Mouse (Mus musculus) liver, embryonic 16.5 days (tissue): ENCODE results near the gene Rgr. TPM values are rescaled to one million over a fixed set of nuclear protein-coding genes. Genes with fewer than 3 reads are reported as not detected.
A peak's percentile ranks its signal among the peaks of the same experiment; 100 is the strongest.

Experiments used
- ATAC-seq: fragments of 200-750 bp; cut with Nextera tagmentation; 2 replicates; pipeline ENCODE4 v1.8.0; 2017; ENCODE audit warnings: low read depth, mild to moderate bottlenecking, moderate number of reproducible peaks, moderate library complexity
- H3K27ac ChIP-seq: fragments of 300-500 bp; sonication (generic); 2 replicates; pipeline ENCODE4 v1.5.1; 2014; ENCODE audit warnings: mild to moderate bottlenecking, low read length
- H3K27me3 ChIP-seq: fragments of 300-500 bp; sonication (generic); 2 replicates; pipeline ENCODE4 v1.6.1; 2014; ENCODE audit warnings: low read depth, low read length, mixed read lengths; ENCODE audit not compliant: control insufficient read depth, insufficient read depth
- H3K36me3 ChIP-seq: fragments of 300-500 bp; sonication (generic); 2 replicates; pipeline ENCODE4 v1.6.1; 2014; ENCODE audit warnings: mild to moderate bottlenecking; ENCODE audit not compliant: control insufficient read depth, insufficient read depth
- H3K4me1 ChIP-seq: fragments of 300-500 bp; sonication (generic); 2 replicates; pipeline ENCODE4 v1.6.1; 2014; ENCODE audit warnings: low read depth, low read length, mixed read lengths; ENCODE audit not compliant: control insufficient read depth
- H3K4me2 ChIP-seq: fragments of 300-500 bp; sonication (generic); 2 replicates; pipeline ENCODE4 v1.6.1; 2014; ENCODE audit warnings: low read depth, low read length, mixed read lengths
- H3K4me3 ChIP-seq: fragments of 300-500 bp; sonication (generic); 2 replicates; pipeline ENCODE4 v1.5.1; 2014; ENCODE audit warnings: low read depth, mild to moderate bottlenecking, low read length
- H3K9ac ChIP-seq: fragments of 300-500 bp; sonication (generic); 2 replicates; pipeline ENCODE4 v1.6.1; 2014; ENCODE audit warnings: low read depth, low read length
- H3K9me3 ChIP-seq: fragments of 300-500 bp; sonication (generic); replicated peaks from 2 replicates; pipeline ENCODE4 v1.6.1; 2016; ENCODE audit warnings: low read length; ENCODE audit not compliant: control insufficient read depth
- WGBS: fragments of 180-500 bp; shearing (Covaris S2); extraction: QIAGEN DNeasy Blood & Tissue Kit; methylation state at CpG from one replicate; pipeline ENCODE4 v1.1.7; 2014; ENCODE audit not compliant: insufficient replicate concordance; 5-methylcytosine and 5-hydroxymethylcytosine counted together
- polyA plus RNA-seq: library from polyadenylated mRNA; unstranded; fragments of >200 nt; fragmentation: Nextera tagmentation; extraction: Ambion mirVana; gene quantifications from 2 replicates; pipeline ENCODE4 v1.2.1, GENCODE M21; 2015

Rgr gene
- polyA plus RNA-seq = not detected in 2 replicates

GRCm38 (mm10) chr14:37048914-37049410 lies at the start of gene Rgr:
Rgr (minus strand) TSS chr14:37048964.
- Histone ChIP-seq H3K27me3 (no peaks in the 10 kb centered on the region), H3K36me3 (no peaks in the 10 kb centered on the region), H3K9me3 (no peaks in the 10 kb centered on the region), H3K4me2 (no peak within 1 kb of the TSS), H3K27ac (no peak within 1 kb of the TSS), H3K4me3 (no peak within 1 kb of the TSS), H3K4me1 (no peaks in the 10 kb centered on the region), H3K9ac (no peak within 1 kb of the TSS)
- 43% methylated on average over 1 of the region's 1 CpGs for WGBS
- no peak for ATAC-seq

DNA sequence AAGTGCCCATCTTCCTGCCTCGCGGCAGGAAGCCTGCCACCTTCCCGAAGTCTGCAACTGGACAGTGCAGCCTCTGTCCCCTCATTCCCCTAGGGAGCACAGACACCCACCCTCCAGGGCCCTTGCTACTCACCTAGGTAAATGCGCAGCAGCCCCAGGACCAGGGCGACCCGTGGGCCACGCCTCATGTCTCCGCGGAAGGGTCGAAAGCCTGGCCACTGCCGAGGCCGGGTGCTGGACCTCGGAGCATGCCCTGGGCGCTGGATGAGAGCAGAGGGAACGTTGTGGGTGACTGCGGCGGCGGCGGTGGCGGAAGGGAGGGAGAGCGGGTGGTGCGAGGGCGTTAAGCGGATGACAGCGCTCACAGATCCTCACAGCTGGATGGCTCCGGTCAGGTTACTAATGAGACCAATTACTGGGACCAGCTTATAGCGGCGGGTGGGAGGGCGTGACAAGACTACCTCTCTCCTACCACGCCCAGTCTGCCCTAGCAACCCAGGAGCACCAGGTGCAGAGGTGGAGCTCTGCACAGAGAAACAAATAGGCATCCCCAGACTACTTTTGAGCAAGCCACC lies 49.3 kb upstream of the Rgr start, which contains the start of gene Cdhr1:
Gene Cdhr1 (minus strand): TSS at position 392 of the 575 bp plus-strand sequence.
- H3K9me3 ChIP-seq = no peaks in the 10 kb centered on the region
- no peak for ATAC-seq
- 2% methylated on average over 26 of the region's 30 CpGs for WGBS
- H3K9ac ChIP-seq = no peak within 1 kb of the TSS
- H3K27ac ChIP-seq = no peak within 1 kb of the TSS
- no peaks in the 10 kb centered on the region for H3K36me3 ChIP-seq
- peak within 1 kb of the TSS; percentile 27 for H3K4me2 ChIP-seq
- H3K4me3 ChIP-seq = no peak within 1 kb of the TSS
- no peaks in the 10 kb centered on the region for H3K4me1 ChIP-seq
- H3K27me3 ChIP-seq = peaks cover 19% of the 10 kb centered on the region

GRCm38 (mm10) chr14:37095556-37095955 lies 46.8 kb upstream of the Rgr start:
- no peak overlapping the region for H3K4me2 ChIP-seq
- H3K27me3 ChIP-seq = peaks cover 19% of the 10 kb centered on the region
- no peaks in the 10 kb centered on the region for H3K9me3 ChIP-seq
- H3K4me1 ChIP-seq = no peaks in the 10 kb centered on the region
- H3K36me3 ChIP-seq = no peaks in the 10 kb centered on the region
- no peak overlapping the region for H3K9ac ChIP-seq
- ATAC-seq = no peak
- H3K27ac ChIP-seq = no peak overlapping the region
- H3K4me3 ChIP-seq = no peak overlapping the region
- WGBS = 63% methylated on average over 4 of the region's 4 CpGs

DNA sequence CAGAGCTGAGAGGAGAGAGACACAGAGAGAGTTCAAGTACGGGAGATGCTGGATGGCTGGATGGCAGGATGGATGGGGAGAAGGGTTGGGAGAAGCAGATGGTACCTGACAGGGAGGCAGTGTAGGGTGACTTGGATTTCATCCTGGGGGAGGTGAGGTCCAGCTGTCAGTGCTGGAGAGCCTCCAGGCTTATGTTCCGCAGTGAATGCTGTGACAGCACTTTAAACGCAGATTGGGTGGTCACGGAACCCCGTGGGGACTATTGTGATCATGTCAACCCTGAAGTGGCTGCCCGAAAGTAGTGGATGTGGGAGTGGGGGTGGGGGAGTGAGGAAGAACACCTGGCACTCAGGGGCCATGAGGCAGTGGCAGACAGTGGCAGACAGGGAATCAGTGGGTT lies 45.7 kb upstream of the Rgr start:
- H3K27ac ChIP-seq = no peak overlapping the region
- no peaks in the 10 kb centered on the region for H3K4me1 ChIP-seq
- H3K4me2 ChIP-seq = no peak overlapping the region
- ATAC-seq = no peak
- no peaks in the 10 kb centered on the region for H3K36me3 ChIP-seq
- WGBS = 54% methylated on average over 6 of the region's 6 CpGs
- no peak overlapping the region for H3K4me3 ChIP-seq
- peaks cover 19% of the 10 kb centered on the region for H3K27me3 ChIP-seq
- H3K9me3 ChIP-seq = no peaks in the 10 kb centered on the region
- H3K9ac ChIP-seq = no peak overlapping the region

DNA sequence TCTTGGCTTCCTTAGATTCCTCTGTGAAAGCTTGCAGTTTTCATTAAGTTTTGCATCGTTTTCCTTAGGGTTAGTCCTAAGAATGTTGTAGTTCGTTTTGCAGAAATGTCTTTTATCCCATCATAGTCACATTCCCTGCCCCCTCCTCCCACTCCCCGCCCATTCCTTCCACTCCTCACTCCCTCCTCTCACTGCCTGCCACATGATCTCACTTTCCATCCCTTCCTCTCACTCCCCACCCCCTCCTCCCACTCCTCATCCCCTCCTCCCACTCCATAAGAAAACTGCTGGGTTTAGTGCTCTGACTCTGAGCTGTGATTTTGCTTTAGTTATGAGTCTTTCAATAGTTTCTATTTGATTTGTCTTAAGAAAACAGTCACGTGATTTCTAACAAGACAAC lies 35.0 kb upstream of the Rgr start:
- no peak overlapping the region for H3K4me2 ChIP-seq
- H3K27ac ChIP-seq = no peak overlapping the region
- no peaks in the 10 kb centered on the region for H3K4me1 ChIP-seq
- no peaks in the 10 kb centered on the region for H3K36me3 ChIP-seq
- no peak overlapping the region for H3K9ac ChIP-seq
- no peak for ATAC-seq
- no peaks in the 10 kb centered on the region for H3K9me3 ChIP-seq
- H3K27me3 ChIP-seq = no peaks in the 10 kb centered on the region
- no peak overlapping the region for H3K4me3 ChIP-seq
- 26% methylated on average over 4 of the region's 4 CpGs for WGBS

DNA sequence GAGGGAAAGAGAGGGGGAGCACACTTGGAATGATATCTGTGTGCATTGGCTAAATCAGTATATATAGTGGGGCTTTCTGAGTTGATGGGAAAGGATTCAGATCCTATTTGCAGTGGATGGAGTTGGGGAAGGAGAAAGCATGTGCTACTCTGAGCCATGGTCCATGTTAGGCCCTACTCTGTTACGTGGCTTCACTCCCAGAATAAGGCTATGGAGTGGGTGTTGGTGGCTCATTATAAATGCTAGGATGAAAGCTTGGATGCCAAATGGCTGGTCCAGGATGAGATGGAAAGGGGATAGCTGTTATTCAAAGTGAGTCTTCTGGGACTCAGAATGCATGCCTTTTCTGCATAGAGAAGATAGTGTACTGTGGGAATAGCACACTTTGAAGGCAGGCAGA lies 32.0 kb upstream of the Rgr start:
- WGBS = 41% methylated on average over 1 of the region's 1 CpGs
- no peaks in the 10 kb centered on the region for H3K9me3 ChIP-seq
- H3K9ac ChIP-seq = no peak overlapping the region
- H3K4me3 ChIP-seq = no peak overlapping the region
- ATAC-seq = no peak
- H3K36me3 ChIP-seq = no peaks in the 10 kb centered on the region
- H3K4me1 ChIP-seq = no peaks in the 10 kb centered on the region
- no peak overlapping the region for H3K27ac ChIP-seq
- no peaks in the 10 kb centered on the region for H3K27me3 ChIP-seq
- no peak overlapping the region for H3K4me2 ChIP-seq

DNA sequence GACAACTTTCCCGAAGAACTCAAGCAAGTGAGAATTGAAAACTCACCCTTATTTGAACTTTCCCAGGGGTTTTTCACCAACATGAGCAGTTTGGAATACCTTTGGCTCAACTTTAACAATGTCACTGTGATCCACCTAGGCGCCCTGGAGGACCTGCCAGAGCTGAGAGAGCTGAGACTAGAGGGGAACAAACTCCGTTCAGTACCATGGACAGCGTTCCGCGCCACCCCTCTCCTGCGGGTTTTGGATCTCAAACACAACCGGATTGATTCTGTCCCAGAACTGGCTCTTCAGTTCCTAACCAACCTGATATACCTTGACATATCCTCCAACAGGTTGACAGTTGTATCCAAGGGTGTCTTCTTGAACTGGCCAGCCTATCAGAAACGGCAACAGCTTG lies 19.8 kb upstream of the Rgr start:
- 14% methylated on average over 9 of the region's 9 CpGs for WGBS
- H3K4me1 ChIP-seq = no peaks in the 10 kb centered on the region

DNA sequence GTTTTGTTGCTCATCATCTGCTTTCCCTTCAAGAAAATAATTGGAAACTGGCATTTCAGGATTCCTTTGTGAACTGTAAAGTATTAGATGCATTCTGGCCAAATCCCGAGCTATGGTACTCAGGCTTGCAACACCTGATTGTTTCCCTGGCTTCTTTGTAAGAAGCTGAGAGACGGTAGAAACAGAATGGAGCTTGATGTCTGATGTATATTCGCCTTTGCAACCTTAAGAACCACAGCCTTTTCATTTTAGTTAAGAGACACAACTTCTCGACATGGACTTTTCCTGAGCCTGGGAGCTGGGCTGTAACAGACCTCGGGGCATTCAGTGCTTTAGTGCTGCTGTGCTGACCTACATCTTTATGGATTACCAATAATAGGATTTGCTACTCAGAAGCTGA lies 18.9 kb upstream of the Rgr start, which contains the start of gene Lrit2:
Gene Lrit2 (plus strand): TSS at position 301 of the 400 bp plus-strand sequence.
- H3K36me3 ChIP-seq = no peaks in the 10 kb centered on the region
- WGBS = 59% methylated on average over 5 of the region's 5 CpGs
- H3K9ac ChIP-seq = no peak within 1 kb of the TSS
- H3K9me3 ChIP-seq = no peaks in the 10 kb centered on the region
- no peak for ATAC-seq
- no peak within 1 kb of the TSS for H3K4me2 ChIP-seq
- no peak within 1 kb of the TSS for H3K4me3 ChIP-seq
- no peak within 1 kb of the TSS for H3K27ac ChIP-seq
- no peaks in the 10 kb centered on the region for H3K4me1 ChIP-seq
- no peaks in the 10 kb centered on the region for H3K27me3 ChIP-seq

More for the DNA sequence above, 19.8 kb upstream of the Rgr start:
- H3K36me3 ChIP-seq = no peaks in the 10 kb centered on the region
- ATAC-seq = no peak
- H3K27me3 ChIP-seq = no peaks in the 10 kb centered on the region
- no peak overlapping the region for H3K4me3 ChIP-seq
- H3K4me2 ChIP-seq = no peak overlapping the region
- no peak overlapping the region for H3K27ac ChIP-seq
- no peaks in the 10 kb centered on the region for H3K9me3 ChIP-seq
- H3K9ac ChIP-seq = no peak overlapping the region

DNA sequence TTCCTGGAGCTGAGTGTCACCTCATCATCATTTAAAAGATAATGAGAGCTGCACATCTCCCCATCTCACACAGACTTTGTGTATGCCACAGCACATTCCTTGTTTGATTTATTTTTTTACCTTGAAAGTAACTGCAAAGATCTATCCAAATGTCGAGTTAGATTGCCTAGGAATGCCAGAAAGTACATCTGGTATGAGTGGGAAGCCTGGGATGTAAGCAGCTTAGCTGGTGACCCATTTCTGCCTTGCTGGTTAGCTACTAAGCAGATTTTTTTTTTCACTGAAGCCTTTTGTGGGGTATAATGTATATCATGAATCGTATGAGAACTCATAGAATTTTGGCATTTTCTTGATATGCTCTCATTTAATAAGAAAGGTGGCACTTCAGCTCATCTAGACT lies 17.9 kb upstream of the Rgr start:
- Histone ChIP-seq H3K4me3 (no peak overlapping the region), H3K27ac (no peak overlapping the region), H3K9ac (no peak overlapping the region), H3K36me3 (no peaks in the 10 kb centered on the region), H3K4me2 (no peak overlapping the region), H3K9me3 (no peaks in the 10 kb centered on the region), H3K4me1 (no peaks in the 10 kb centered on the region), H3K27me3 (no peaks in the 10 kb centered on the region)
- 30% methylated on average over 2 of the region's 2 CpGs for WGBS
- no peak for ATAC-seq
